Mouse (Mus musculus): ENCODE measurements at regions not wholly inside any gene's neighbourhood (a gene's known extent, or its start where the extent isn't known, plus 50 kb on each side); places are given as distances from the start of the nearest gene placed in this dataset.

- Histone ChIP-seq H3K27ac (ENCODE audit: low read depth, low read length) (no peak overlapping the region), H3K36me3 (ENCODE audit: control insufficient read depth, insufficient read depth, low read length) (no peaks in the 10 kb centered on the region), H3K9ac (ENCODE audit: low read length) (no peak overlapping the region), H3K4me1 (ENCODE audit: control insufficient read depth, insufficient read depth, low read length) (no peaks in the 10 kb centered on the region), H3K9me3 (ENCODE audit: control insufficient read depth, low read length) (no peaks in the 10 kb centered on the region), H3K4me2 (no peak overlapping the region), H3K27me3 (ENCODE audit: control insufficient read depth, insufficient read depth, low read length) (no peaks in the 10 kb centered on the region), H3K4me3 (ENCODE audit: low read depth, low read length) (no peak overlapping the region)
- DNase-seq (ENCODE audit: low spot score, missing footprints) (no peak), ATAC-seq (ENCODE audit: low FRiP score) (no peak)
- WGBS: 92% methylated on average over 11 of the region's 11 CpGs
Observed at GRCm38 (mm10) chr13:52448902-52449301, 82.2 kb downstream of the Diras2 start.

GRCm38 (mm10) chr13:52451486-52451885 is 79.6 kb downstream of the Diras2 start:
- Histone ChIP-seq H3K27ac (ENCODE audit: low read depth, low read length) (no peak overlapping the region), H3K4me3 (ENCODE audit: low read depth, low read length) (no peak overlapping the region), H3K9me3 (ENCODE audit: control insufficient read depth, low read length) (no peaks in the 10 kb centered on the region), H3K36me3 (ENCODE audit: control insufficient read depth, insufficient read depth, low read length) (no peaks in the 10 kb centered on the region), H3K4me1 (ENCODE audit: control insufficient read depth, insufficient read depth, low read length) (no peaks in the 10 kb centered on the region), H3K4me2 (no peak overlapping the region), H3K27me3 (ENCODE audit: control insufficient read depth, insufficient read depth, low read length) (no peaks in the 10 kb centered on the region), H3K9ac (ENCODE audit: low read length) (no peak overlapping the region)
- DNase-seq (ENCODE audit: low spot score, missing footprints) (no peak), ATAC-seq (ENCODE audit: low FRiP score) (no peak)
- 78% methylated on average over 9 of the region's 9 CpGs for WGBS

DNA sequence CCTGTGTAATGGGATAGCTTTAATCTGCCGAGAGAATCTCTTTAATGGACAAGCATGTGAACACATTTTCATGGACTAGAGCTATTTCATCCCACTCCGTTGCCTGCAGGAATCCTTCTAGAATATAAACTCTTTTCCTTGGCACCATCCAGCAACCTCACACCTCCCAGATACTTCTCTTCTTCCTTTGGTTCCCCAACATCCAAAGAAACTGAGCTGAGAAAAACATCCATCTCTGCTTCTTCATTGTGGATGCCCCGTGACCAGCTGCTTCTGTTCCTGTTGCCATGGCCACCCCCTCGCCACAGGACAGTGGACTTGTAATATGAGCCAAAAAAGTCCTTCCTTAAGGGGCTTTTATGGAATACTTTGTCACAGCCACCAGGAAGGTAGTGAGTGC is 78.8 kb downstream of the Diras2 start:
- Histone ChIP-seq H3K4me3 (ENCODE audit: low read depth, low read length) (no peak overlapping the region), H3K4me1 (ENCODE audit: control insufficient read depth, insufficient read depth, low read length) (no peaks in the 10 kb centered on the region), H3K27me3 (ENCODE audit: control insufficient read depth, insufficient read depth, low read length) (no peaks in the 10 kb centered on the region), H3K36me3 (ENCODE audit: control insufficient read depth, insufficient read depth, low read length) (no peaks in the 10 kb centered on the region), H3K4me2 (no peak overlapping the region), H3K9me3 (ENCODE audit: control insufficient read depth, low read length) (no peaks in the 10 kb centered on the region), H3K9ac (ENCODE audit: low read length) (no peak overlapping the region), H3K27ac (ENCODE audit: low read depth, low read length) (no peak overlapping the region)
- no peak for ATAC-seq (ENCODE audit: low FRiP score)
- no peak for DNase-seq (ENCODE audit: low spot score, missing footprints)
- 47% methylated on average over 4 of the region's 4 CpGs for WGBS

Measured in midbrain, embryonic 11.5 days (tissue).